Mouse (Mus musculus): ENCODE results near the gene Ccdc186. TPM values are rescaled to one million over a fixed set of nuclear protein-coding genes. Genes with fewer than 3 reads are reported as not detected.
"Not testable (repeated sequence)": the region's sequence is repeated elsewhere in the genome, so short reads cannot be mapped to it uniquely, and the experiment has no call there.

Gene Ccdc186
- polyA plus RNA-seq, 1 experiment from 2014 or later: 12.9 TPM

DNA sequence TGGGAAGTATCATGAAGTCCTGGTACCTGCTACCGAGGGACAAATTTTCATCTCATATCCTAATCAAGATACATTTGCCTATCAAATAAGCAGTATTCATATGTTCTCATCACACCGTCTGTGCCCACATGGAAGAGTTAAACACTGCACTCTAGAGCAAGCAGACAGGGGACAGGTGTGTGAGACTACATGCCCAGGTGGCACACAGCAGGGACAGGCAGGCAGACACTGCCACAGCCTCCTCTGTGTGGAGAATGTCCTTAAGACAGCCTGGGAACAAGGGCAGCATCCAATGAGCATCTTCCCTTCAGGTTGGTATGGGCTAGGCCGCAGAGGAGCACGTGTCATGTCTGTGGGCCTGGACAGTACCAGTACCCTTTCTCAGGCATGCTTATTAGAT is 59.3 kb downstream of the Ccdc186 start:
- H3K27ac ChIP-seq (ENCODE audit: low read length): no peak overlapping the region
- WGBS: 92% methylated on average over 4 of the region's 4 CpGs

DNA sequence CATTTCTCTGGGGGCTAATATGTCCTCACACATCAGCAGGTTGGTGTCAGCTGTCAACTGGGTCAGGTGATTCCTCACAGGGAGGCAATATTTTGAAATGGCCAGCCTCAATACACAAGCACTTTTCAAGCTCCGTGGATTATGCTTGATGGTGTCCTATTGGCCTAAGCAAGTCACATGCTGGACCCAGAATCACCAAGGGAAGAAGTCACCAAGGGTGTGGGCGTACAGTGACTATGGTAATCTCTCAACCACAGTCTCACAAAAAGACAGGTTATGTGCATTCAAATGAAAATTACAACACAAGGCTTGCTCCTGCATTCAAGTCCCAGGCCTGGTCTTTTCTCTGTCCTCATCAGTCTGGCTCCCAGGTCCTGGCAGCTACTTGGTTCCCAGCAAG is 60.3 kb downstream of the Ccdc186 start:
- WGBS: 82% methylated on average over 2 of the region's 2 CpGs

More for the DNA sequence above, 59.3 kb downstream of the Ccdc186 start:
- Histone ChIP-seq H3K27me3 (replicated peaks; ENCODE audit: control insufficient read depth, insufficient read depth, low read length) (no peaks in the 10 kb centered on the region), H3K4me2 (ENCODE audit: low read depth, low read length) (no peak overlapping the region), H3K4me1 (ENCODE audit: control insufficient read depth, insufficient read depth, low read length) (no peaks in the 10 kb centered on the region), H3K9me3 (ENCODE audit: control insufficient read depth, low read length) (no peaks in the 10 kb centered on the region), H3K36me3 (ENCODE audit: control insufficient read depth, insufficient read depth, low read length) (no peaks in the 10 kb centered on the region), H3K9ac (ENCODE audit: low read depth, low read length) (no peak overlapping the region), H3K4me3 (ENCODE audit: low read length) (no peak overlapping the region)
- no peak for ATAC-seq

DNA sequence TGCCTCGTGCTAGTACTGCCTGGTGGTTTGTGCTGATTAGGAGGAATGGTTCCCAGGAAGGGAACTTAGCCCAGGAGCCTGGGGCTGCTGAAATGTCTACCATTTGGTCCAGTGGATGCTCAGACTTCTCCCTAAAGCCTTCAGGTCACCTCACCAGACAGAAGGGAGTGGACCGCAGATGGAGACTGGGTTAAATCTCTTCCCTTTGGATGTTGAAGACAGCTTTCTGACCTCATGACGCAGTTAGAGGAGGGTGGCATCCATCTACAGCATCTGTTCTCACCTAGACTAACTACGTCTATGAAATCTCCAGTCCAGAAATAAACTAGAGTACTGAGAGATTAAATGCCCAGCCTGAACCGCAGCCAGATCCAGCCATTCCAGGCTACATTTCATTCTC is 60.9 kb downstream of the Ccdc186 start:
- no peaks in the 10 kb centered on the region for H3K27me3 ChIP-seq (replicated peaks; ENCODE audit: control insufficient read depth, insufficient read depth, low read length)
- H3K27ac ChIP-seq (ENCODE audit: low read length): no peak overlapping the region
- WGBS: 88% methylated on average over 5 of the region's 5 CpGs
- ATAC-seq: no peak
- no peak overlapping the region for H3K9ac ChIP-seq (ENCODE audit: low read depth, low read length)
- no peaks in the 10 kb centered on the region for H3K4me1 ChIP-seq (ENCODE audit: control insufficient read depth, insufficient read depth, low read length)
- H3K4me3 ChIP-seq (ENCODE audit: low read length): no peak overlapping the region
- no peaks in the 10 kb centered on the region for H3K9me3 ChIP-seq (ENCODE audit: control insufficient read depth, low read length)
- no peak overlapping the region for H3K4me2 ChIP-seq (ENCODE audit: low read depth, low read length)
- no peaks in the 10 kb centered on the region for H3K36me3 ChIP-seq (ENCODE audit: control insufficient read depth, insufficient read depth, low read length)

More for the DNA sequence above, 60.3 kb downstream of the Ccdc186 start:
- ATAC-seq: no peak
- Histone ChIP-seq H3K9me3 (ENCODE audit: control insufficient read depth, low read length) (no peaks in the 10 kb centered on the region), H3K4me3 (ENCODE audit: low read length) (no peak overlapping the region), H3K4me1 (ENCODE audit: control insufficient read depth, insufficient read depth, low read length) (no peaks in the 10 kb centered on the region), H3K27ac (ENCODE audit: low read length) (no peak overlapping the region), H3K27me3 (replicated peaks; ENCODE audit: control insufficient read depth, insufficient read depth, low read length) (no peaks in the 10 kb centered on the region), H3K9ac (ENCODE audit: low read depth, low read length) (no peak overlapping the region), H3K36me3 (ENCODE audit: control insufficient read depth, insufficient read depth, low read length) (no peaks in the 10 kb centered on the region), H3K4me2 (ENCODE audit: low read depth, low read length) (no peak overlapping the region)

DNA sequence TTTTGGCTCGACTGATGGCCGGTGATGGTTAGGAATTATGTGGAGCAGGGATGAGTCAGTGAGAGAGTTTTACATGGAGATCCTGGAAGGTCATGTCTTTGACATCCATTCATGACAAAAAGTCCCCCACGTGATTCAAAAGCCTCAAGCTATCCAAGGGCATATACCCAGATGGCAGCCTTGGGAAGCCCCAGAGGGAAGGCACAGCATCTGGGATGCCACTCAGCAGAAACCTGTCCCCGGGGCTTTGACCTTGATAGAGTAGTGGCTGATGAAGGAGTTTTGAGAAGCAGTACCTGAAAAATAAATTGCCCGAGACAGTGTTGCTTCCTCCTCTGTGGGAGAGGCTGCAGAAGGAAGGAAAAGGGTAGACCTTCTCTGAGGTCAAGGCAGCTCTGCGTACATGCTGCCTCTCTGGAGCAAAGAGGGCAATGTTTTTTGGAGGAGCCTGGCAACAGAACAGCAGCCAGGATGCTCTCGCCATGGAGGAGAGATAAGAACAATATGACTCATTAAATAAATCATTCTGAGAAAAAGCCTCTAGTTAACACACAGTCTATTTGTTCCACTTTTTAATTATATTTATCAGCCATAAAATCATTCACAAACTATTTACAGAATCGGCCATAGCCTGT is 61.6 kb downstream of the Ccdc186 start:
- Histone ChIP-seq H3K4me1 (ENCODE audit: control insufficient read depth, insufficient read depth, low read length) (no peaks in the 10 kb centered on the region), H3K4me2 (ENCODE audit: low read depth, low read length) (no peak overlapping the region), H3K9ac (ENCODE audit: low read depth, low read length) (no peak overlapping the region), H3K36me3 (ENCODE audit: control insufficient read depth, insufficient read depth, low read length) (no peaks in the 10 kb centered on the region), H3K27ac (ENCODE audit: low read length) (no peak overlapping the region), H3K9me3 (ENCODE audit: control insufficient read depth, low read length) (no peaks in the 10 kb centered on the region), H3K4me3 (ENCODE audit: low read length) (no peak overlapping the region), H3K27me3 (replicated peaks; ENCODE audit: control insufficient read depth, insufficient read depth, low read length) (no peaks in the 10 kb centered on the region)
- no peak for ATAC-seq
- 71% methylated on average over 8 of the region's 8 CpGs for WGBS

DNA sequence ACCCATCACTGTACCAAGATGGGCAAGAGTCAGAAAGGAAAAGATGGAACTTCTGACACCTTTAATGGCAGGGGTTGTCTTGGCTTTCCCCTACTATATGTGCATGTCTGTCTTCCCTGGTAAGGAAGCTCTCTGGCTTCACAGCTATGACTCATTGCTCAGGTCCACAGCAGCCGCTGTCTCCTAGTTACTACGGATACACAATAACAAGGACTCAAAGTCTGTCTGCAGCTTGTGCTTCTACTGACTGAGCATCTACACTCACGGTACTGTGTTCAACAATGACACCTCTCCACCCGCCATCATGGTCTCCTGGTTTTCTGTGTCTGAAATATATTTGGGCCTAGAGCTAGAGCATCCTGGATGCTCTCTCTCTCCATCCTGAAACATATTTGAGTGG is 62.2 kb downstream of the Ccdc186 start:
- H3K4me3 ChIP-seq (ENCODE audit: low read length): no peak overlapping the region
- H3K9ac ChIP-seq (ENCODE audit: low read depth, low read length): no peak overlapping the region
- H3K4me2 ChIP-seq (ENCODE audit: low read depth, low read length): no peak overlapping the region
- H3K27ac ChIP-seq (ENCODE audit: low read length): no peak overlapping the region
- WGBS: 71% methylated on average over 4 of the region's 4 CpGs
- no peaks in the 10 kb centered on the region for H3K36me3 ChIP-seq (ENCODE audit: control insufficient read depth, insufficient read depth, low read length)
- H3K4me1 ChIP-seq (ENCODE audit: control insufficient read depth, insufficient read depth, low read length): no peaks in the 10 kb centered on the region
- H3K27me3 ChIP-seq (replicated peaks; ENCODE audit: control insufficient read depth, insufficient read depth, low read length): no peaks in the 10 kb centered on the region
- no peak for ATAC-seq
- H3K9me3 ChIP-seq (ENCODE audit: control insufficient read depth, low read length): no peaks in the 10 kb centered on the region

DNA sequence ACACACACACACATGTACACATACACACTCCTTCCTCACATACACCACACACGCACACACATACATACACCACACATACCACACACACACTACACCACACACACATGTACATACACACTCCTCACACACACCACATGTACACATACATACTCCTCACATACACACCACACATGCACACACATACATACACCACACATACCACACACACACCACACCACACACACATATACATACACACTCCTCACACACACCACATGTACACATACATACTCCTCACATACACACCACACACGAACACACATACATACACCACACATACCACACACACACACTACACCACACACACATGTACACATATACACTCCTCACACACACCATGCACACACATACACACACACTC is 63.7 kb downstream of the Ccdc186 start:
- no peak for ATAC-seq
- Histone ChIP-seq H3K36me3 (ENCODE audit: control insufficient read depth, insufficient read depth, low read length) (no peaks in the 10 kb centered on the region), H3K27me3 (replicated peaks; ENCODE audit: control insufficient read depth, insufficient read depth, low read length) (no peaks in the 10 kb centered on the region), H3K4me3 (ENCODE audit: low read length) (no peak overlapping the region), H3K9ac (ENCODE audit: low read depth, low read length) (no peak overlapping the region), H3K4me1 (ENCODE audit: control insufficient read depth, insufficient read depth, low read length) (no peaks in the 10 kb centered on the region), H3K4me2 (ENCODE audit: low read depth, low read length) (no peak overlapping the region), H3K9me3 (ENCODE audit: control insufficient read depth, low read length) (no peaks in the 10 kb centered on the region), H3K27ac (ENCODE audit: low read length) (no peak overlapping the region)
- WGBS: 87% methylated on average over 2 of the region's 2 CpGs

DNA sequence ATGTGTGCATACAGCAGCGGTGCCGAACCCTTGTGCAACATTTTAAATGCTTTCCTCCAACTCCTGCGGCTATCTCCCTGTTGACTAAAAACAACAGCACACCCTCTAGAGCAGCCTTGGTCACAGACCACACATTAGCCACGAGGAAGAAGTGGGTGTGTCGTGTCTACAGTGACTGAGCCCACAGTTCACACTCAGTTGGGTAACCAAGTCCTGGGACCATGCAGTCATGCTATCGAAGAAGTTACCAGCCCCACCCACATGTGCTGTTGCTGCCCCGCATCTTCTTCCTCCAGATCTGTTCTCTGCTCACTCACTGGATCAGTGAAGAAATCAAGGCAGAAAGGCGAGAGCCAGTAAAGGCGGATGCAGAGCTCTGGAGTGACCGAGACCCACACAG is 65.6 kb downstream of the Ccdc186 start:
- no peak for ATAC-seq
- Histone ChIP-seq H3K4me2 (ENCODE audit: low read depth, low read length) (no peak overlapping the region), H3K36me3 (ENCODE audit: control insufficient read depth, insufficient read depth, low read length) (no peaks in the 10 kb centered on the region), H3K4me1 (ENCODE audit: control insufficient read depth, insufficient read depth, low read length) (no peaks in the 10 kb centered on the region), H3K4me3 (ENCODE audit: low read length) (no peak overlapping the region), H3K27me3 (replicated peaks; ENCODE audit: control insufficient read depth, insufficient read depth, low read length) (no peaks in the 10 kb centered on the region), H3K27ac (ENCODE audit: low read length) (no peak overlapping the region), H3K9me3 (ENCODE audit: control insufficient read depth, low read length) (no peaks in the 10 kb centered on the region), H3K9ac (ENCODE audit: low read depth, low read length) (no peak overlapping the region)
- 89% methylated on average over 10 of the region's 10 CpGs for WGBS

DNA sequence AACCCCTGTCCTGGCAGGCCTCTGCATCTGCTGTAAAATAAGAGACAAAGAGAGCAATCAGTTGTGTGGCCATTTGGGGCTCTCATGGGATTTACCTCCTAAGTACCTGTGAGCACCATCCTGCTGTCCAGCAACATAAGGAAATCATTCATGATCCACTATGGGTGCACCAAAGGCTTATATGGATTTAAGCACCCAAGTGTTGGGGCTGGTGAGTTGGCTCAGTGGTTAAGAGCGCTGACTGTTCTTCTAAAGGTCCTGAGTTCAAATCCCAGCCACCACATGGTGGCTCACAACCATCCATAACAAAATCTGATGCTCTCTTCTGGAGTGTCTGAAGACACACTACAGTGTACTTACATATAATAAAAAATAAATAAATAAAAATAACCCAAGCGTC is 67.5 kb downstream of the Ccdc186 start:
- not testable (repeated sequence) for H3K4me2 ChIP-seq (ENCODE audit: low read depth, low read length); H3K9ac ChIP-seq (ENCODE audit: low read depth, low read length); H3K4me3 ChIP-seq (ENCODE audit: low read length); H3K27me3 ChIP-seq (replicated peaks; ENCODE audit: control insufficient read depth, insufficient read depth, low read length); H3K9me3 ChIP-seq (ENCODE audit: control insufficient read depth, low read length); ATAC-seq; H3K4me1 ChIP-seq (ENCODE audit: control insufficient read depth, insufficient read depth, low read length); H3K36me3 ChIP-seq (ENCODE audit: control insufficient read depth, insufficient read depth, low read length); H3K27ac ChIP-seq (ENCODE audit: low read length)
- WGBS: 97% methylated on average over 2 of the region's 2 CpGs

DNA sequence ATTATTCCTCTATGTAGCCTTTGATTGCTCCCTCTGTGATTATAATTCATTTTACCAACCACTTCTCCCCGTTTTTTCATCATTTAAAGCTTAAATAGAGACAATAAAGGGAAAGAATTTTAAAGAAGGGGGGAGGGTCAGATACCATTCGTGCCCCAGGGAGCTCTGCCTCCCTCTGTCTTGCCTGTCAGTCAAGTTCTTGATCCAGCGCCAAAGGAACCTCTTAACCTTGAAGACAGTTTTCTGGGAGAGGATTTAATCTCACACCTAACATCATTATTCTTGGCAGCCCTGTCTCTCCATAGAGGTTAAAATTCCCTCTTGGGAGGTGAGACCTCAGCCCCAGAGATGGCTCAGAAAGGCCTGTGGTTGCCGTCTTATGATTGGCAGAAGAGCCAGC is 71.3 kb downstream of the Ccdc186 start:
- Histone ChIP-seq H3K4me2 (ENCODE audit: low read depth, low read length) (no peak overlapping the region), H3K4me1 (ENCODE audit: control insufficient read depth, insufficient read depth, low read length) (no peaks in the 10 kb centered on the region), H3K4me3 (ENCODE audit: low read length) (no peak overlapping the region), H3K27ac (ENCODE audit: low read length) (no peak overlapping the region), H3K36me3 (ENCODE audit: control insufficient read depth, insufficient read depth, low read length) (no peaks in the 10 kb centered on the region), H3K9ac (ENCODE audit: low read depth, low read length) (no peak overlapping the region), H3K9me3 (ENCODE audit: control insufficient read depth, low read length) (no peaks in the 10 kb centered on the region), H3K27me3 (replicated peaks; ENCODE audit: control insufficient read depth, insufficient read depth, low read length) (no peaks in the 10 kb centered on the region)
- no peak for ATAC-seq
- WGBS: 57% methylated on average over 4 of the region's 4 CpGs

DNA sequence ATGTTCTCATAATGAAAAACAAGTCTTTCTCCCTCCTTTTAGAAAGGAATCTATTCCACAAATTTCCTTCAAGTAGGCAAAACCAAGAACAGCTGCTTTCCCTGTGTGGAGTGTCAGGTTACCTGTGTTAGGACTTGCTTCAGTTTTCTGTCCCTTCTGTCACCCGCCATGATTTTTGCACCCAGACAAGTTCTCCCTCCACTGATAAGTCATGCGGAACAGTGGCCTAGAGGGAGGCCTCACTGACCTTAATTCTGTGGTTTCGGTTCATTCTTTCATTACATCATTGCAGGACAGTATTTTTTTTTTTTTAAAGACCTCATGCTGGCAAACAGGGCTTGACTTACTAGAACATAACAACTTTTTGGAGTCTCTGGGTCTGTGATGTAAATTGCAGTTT is 72.6 kb downstream of the Ccdc186 start:
- no peak overlapping the region for H3K4me2 ChIP-seq (ENCODE audit: low read depth, low read length)
- H3K27me3 ChIP-seq (replicated peaks; ENCODE audit: control insufficient read depth, insufficient read depth, low read length): no peaks in the 10 kb centered on the region
- 59% methylated on average over 3 of the region's 3 CpGs for WGBS
- H3K9ac ChIP-seq (ENCODE audit: low read depth, low read length): no peak overlapping the region
- no peak overlapping the region for H3K27ac ChIP-seq (ENCODE audit: low read length)
- no peaks in the 10 kb centered on the region for H3K36me3 ChIP-seq (ENCODE audit: control insufficient read depth, insufficient read depth, low read length)
- H3K9me3 ChIP-seq (ENCODE audit: control insufficient read depth, low read length): no peaks in the 10 kb centered on the region
- H3K4me3 ChIP-seq (ENCODE audit: low read length): no peak overlapping the region
- no peak for ATAC-seq
- H3K4me1 ChIP-seq (ENCODE audit: control insufficient read depth, insufficient read depth, low read length): no peaks in the 10 kb centered on the region
